In the genomic region with DNA sequence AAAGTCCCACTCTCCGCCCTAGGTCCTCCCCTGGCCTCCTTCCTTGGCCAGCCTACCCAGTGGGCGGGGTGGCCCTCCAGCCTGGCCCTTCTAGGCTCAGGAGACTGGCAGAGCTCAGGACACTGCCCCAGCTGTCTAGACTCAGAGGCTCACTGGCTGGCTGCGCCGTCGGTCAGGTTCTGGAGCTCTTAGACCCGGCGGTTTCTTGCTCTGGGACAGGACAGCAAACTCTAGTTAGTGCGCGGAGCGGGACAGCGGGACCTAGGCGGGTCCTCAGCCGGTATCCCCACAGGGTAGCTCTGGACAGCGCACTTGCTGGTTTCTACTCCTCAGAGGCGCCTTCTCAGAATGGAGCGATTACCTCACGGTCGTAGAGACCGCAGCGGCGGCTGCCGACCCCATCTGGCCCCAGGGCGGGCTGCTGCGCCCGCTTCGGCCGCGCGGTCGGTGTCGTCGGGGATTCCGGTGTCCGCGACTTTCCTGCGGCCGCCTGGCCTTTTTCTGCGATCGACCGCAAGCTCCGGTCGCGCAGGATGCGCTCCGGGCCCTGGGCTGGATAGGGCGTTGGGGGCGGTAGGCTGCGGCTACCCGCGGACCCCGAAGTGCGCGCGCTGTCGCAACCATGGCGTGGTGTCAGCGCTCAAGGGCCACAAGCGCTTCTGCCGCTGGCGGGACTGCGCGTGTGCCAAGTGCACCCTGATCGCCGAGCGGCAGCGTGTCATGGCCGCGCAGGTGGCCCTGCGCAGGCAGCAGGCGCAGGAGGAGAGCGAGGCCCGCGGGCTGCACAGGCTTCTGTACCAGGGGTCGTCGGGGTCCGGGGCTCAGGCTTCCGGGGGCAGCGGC, we compare ENCODE assay signal across 9 mouse cellular contexts. TPM values are rescaled to one million over a fixed set of nuclear protein-coding genes. Genes with fewer than 3 reads are reported as not detected.
A peak's percentile ranks its signal among the peaks of the same experiment; 100 is the strongest.
DNase-seq lines count a peak whose midpoint lies in the region; ATAC-seq and TF ChIP-seq lines count a peak whose summit lies in the region.
"Had no signal": no experiment of that assay in that cellular context is flagged by ENCODE, and none has a peak within 500 bp of the region (broad histone marks: within the 10 kb centered on the region; RNA-seq: fewer than 3 reads in every experiment).

No protein-coding gene starts in this region.

- peak; percentile 11 for DNase-seq in lung, postnatal 0 days (ENCODE audit: low spot score)
- DNase-seq in lung, adult 18-20 months = no peak
- DNase-seq in midbrain, embryonic 10.5 days (ENCODE audit: low spot score) = peak; percentile 67
- DNase-seq in frontal cortex, postnatal 25 days (ENCODE audit: low spot score in 2 of 2) = no peak

- WGBS in lung, postnatal 0 days = 2% methylated on average over 70 of the region's 78 CpGs
- under 1% methylated on average over 78 of the region's 78 CpGs for WGBS in heart, embryonic 14.5 days
- under 1% methylated on average over 78 of the region's 78 CpGs for WGBS in kidney, embryonic 16.5 days
- under 1% methylated on average over 78 of the region's 78 CpGs for WGBS in midbrain, embryonic 10.5 days

- no peaks in the 10 kb centered on the region for H3K36me3 ChIP-seq in lung, postnatal 0 days (ENCODE audit: insufficient read depth, low read length)
- H3K36me3 ChIP-seq in heart, embryonic 14.5 days (ENCODE audit: control insufficient read depth, insufficient read depth, low read length) = no peaks in the 10 kb centered on the region
- no peaks in the 10 kb centered on the region for H3K36me3 ChIP-seq in kidney, embryonic 16.5 days (ENCODE audit: insufficient read depth, low read length)
- no peaks in the 10 kb centered on the region for H3K36me3 ChIP-seq in midbrain, embryonic 10.5 days
- no peaks in the 10 kb centered on the region for H3K36me3 ChIP-seq in testis, adult 2 months (ENCODE audit: control insufficient read depth, insufficient read depth, low read length)

- H3K4me2 ChIP-seq in lung, postnatal 0 days (replicated peaks; ENCODE audit: low read depth, low read length) = peak overlapping the region; percentile 45
- peak overlapping the region; percentile 91 for H3K4me2 ChIP-seq in heart, embryonic 14.5 days (ENCODE audit: low read length)
- peak overlapping the region; percentile 74 for H3K4me2 ChIP-seq in kidney, embryonic 16.5 days (replicated peaks; ENCODE audit: low read depth, low read length)

- no peak for TF ChIP-seq CTCF in lung, postnatal 0 days (IDR thresholded peaks at IDR 0.05)
- no peak for TF ChIP-seq CTCF in testis, adult 2 months (IDR thresholded peaks at IDR 0.05; ENCODE audit: control insufficient read depth, insufficient read depth, insufficient replicate concordance, low read depth, low read length)

- no peak overlapping the region for H3K27ac ChIP-seq in lung, postnatal 0 days (ENCODE audit: low read length)
- no peak overlapping the region for H3K27ac ChIP-seq in heart, embryonic 14.5 days (replicated peaks in 1 of 2; ENCODE audit: control insufficient read depth in 1 of 2, insufficient read depth in 1 of 2, low read depth in 2 of 2, low read length in 2 of 2)
- H3K27ac ChIP-seq in kidney, embryonic 16.5 days (ENCODE audit: low read length) = no peak overlapping the region
- H3K27ac ChIP-seq in midbrain, embryonic 10.5 days (replicated peaks) = peak overlapping the region; percentile 82
- peak overlapping the region; percentile 66 for H3K27ac ChIP-seq in testis, adult 2 months (ENCODE audit: control insufficient read depth, insufficient read depth, low read depth, low read length)

- no peaks in the 10 kb centered on the region for H3K9me3 ChIP-seq in lung, postnatal 0 days (ENCODE audit: low read length)
- H3K9me3 ChIP-seq in heart, embryonic 14.5 days (ENCODE audit: control insufficient read depth, low read length) = no peaks in the 10 kb centered on the region
- no peaks in the 10 kb centered on the region for H3K9me3 ChIP-seq in kidney, embryonic 16.5 days (ENCODE audit: low read length)
- no peaks in the 10 kb centered on the region for H3K9me3 ChIP-seq in midbrain, embryonic 10.5 days (replicated peaks)

- no peak overlapping the region for H3K9ac ChIP-seq in lung, postnatal 0 days (replicated peaks; ENCODE audit: low read depth)
- H3K9ac ChIP-seq in heart, embryonic 14.5 days (ENCODE audit: low read length) = peak overlapping the region; percentile 68
- 0 out of 2 replicates have a peak overlapping the region, but pooled peaks have one; percentile 37 for H3K9ac ChIP-seq in kidney, embryonic 16.5 days (replicated peaks; ENCODE audit: low read length)

- H3K4me3 ChIP-seq in lung, postnatal 0 days (ENCODE audit: low read depth, low read length) = peak overlapping the region; percentile 31
- peak overlapping the region; percentile 50 to 62 for H3K4me3 ChIP-seq in heart, embryonic 14.5 days (ENCODE audit: control insufficient read depth in 1 of 2, insufficient read depth in 1 of 2, low read depth in 1 of 2, low read length in 2 of 2)
- peak overlapping the region; percentile 55 for H3K4me3 ChIP-seq in kidney, embryonic 16.5 days (ENCODE audit: low read length)
- peak overlapping the region; percentile 69 for H3K4me3 ChIP-seq in midbrain, embryonic 10.5 days
- peak overlapping the region; percentile 81 for H3K4me3 ChIP-seq in testis, adult 2 months (ENCODE audit: control insufficient read depth, low read depth, low read length)

- TF ChIP-seq POLR2A in testis, adult 2 months (IDR thresholded peaks at IDR 0.05; ENCODE audit: control insufficient read depth, low read depth, low read length) = 0 out of 2 replicates have a peak, but pooled peaks have one; percentile 55

- peak; percentile 48 for ATAC-seq in lung, postnatal 0 days
- ATAC-seq in common myeloid progenitor, adult 5-6 weeks (replicated peaks; ENCODE audit: low read depth, poor library complexity, severe bottlenecking) = peak; percentile 59
- peak; percentile 84 for ATAC-seq in heart, embryonic 14.5 days (ENCODE audit: insufficient number of reproducible peaks, insufficient read depth, low FRiP score, low read depth)
- ATAC-seq in kidney, embryonic 16.5 days (ENCODE audit: low FRiP score, low TSS enrichment) = peak; percentile 92

- H3K27me3 ChIP-seq in lung, postnatal 0 days (replicated peaks; ENCODE audit: insufficient read depth, low read length) = peaks cover 23% of the 10 kb centered on the region
- peaks cover 33% of the 10 kb centered on the region for H3K27me3 ChIP-seq in heart, embryonic 14.5 days (ENCODE audit: control insufficient read depth, insufficient read depth, low read length)
- peaks cover 48% of the 10 kb centered on the region for H3K27me3 ChIP-seq in kidney, embryonic 16.5 days (ENCODE audit: insufficient read depth, low read length)
- H3K27me3 ChIP-seq in midbrain, embryonic 10.5 days (ENCODE audit: low read depth, poor library complexity, severe bottlenecking) = peaks cover 67% of the 10 kb centered on the region
- no peaks in the 10 kb centered on the region for H3K27me3 ChIP-seq in testis, adult 2 months (ENCODE audit: control insufficient read depth, insufficient read depth, low read length)

- H3K4me1 ChIP-seq in lung, postnatal 0 days (ENCODE audit: insufficient read depth, low read depth, low read length) = no peaks in the 10 kb centered on the region
- 0 out of 4 replicates have a peak, but pooled peaks cover 0 to 3% of the 10 kb centered on the region in 2 experiments for H3K4me1 ChIP-seq in heart, embryonic 14.5 days (ENCODE audit: control insufficient read depth in 2 of 2, insufficient read depth in 2 of 2, low read length in 2 of 2)
- H3K4me1 ChIP-seq in kidney, embryonic 16.5 days (ENCODE audit: insufficient read depth, low read length) = peaks cover 10% of the 10 kb centered on the region
- peaks cover 16% of the 10 kb centered on the region for H3K4me1 ChIP-seq in midbrain, embryonic 10.5 days
- peaks cover 8% of the 10 kb centered on the region for H3K4me1 ChIP-seq in testis, adult 2 months (ENCODE audit: control insufficient read depth, insufficient read depth, low read length)

- no peak for TF ChIP-seq EP300 in lung, postnatal 0 days (IDR thresholded peaks at IDR 0.05)

RNA-seq across cellular contexts. Expression of a gene that starts 8.9 kb away (rescaled TPM):
- not detected in 2 replicates for polyA plus RNA-seq in lung, postnatal 0 days (2015; fragmentation: Nextera tagmentation; extraction: Ambion mirVana)
- total RNA-seq in common myeloid progenitor, adult 5-6 weeks (2017) = not detected in 2 replicates
- 0.20 and 0.57 TPM in 2 replicates for polyA plus RNA-seq in heart, embryonic 14.5 days (2014; fragmentation: Nextera tagmentation; extraction: Ambion mirVana)
- polyA plus RNA-seq in kidney, embryonic 16.5 days (2015; fragmentation: Nextera tagmentation; extraction: Ambion mirVana) = 0.27 TPM in 1 of 2 replicates, not detected in the other
- polyA plus RNA-seq in midbrain, embryonic 10.5 days (2016; fragmentation: Nextera tagmentation; extraction: Ambion mirVana) = 1.5 and 1.9 TPM in 2 replicates
- 4.4 and 10.0 TPM in 2 replicates for polyA plus RNA-seq in testis, adult 2 months (2012; rRNA removed)
- total RNA-seq: neutrophil, adult 5-6 weeks had no signal

Comparison
In these comparisons a context has a peak if more than half of its experiments do, and no peak if none do; other contexts are left out.
1. DNase-seq: peak in lung, postnatal 0 days (single experiment) and midbrain, embryonic 10.5 days (single experiment); none in lung, adult 18-20 months (0 of 2) and frontal cortex, postnatal 25 days (0 of 2).
2. H3K27ac ChIP-seq: peak in midbrain, embryonic 10.5 days (single experiment) and testis, adult 2 months (single experiment); none in lung, postnatal 0 days (single experiment), heart, embryonic 14.5 days (0 of 2) and kidney, embryonic 16.5 days (single experiment).
3. H3K4me3 ChIP-seq: peak in every context shown above with its lines; median percentile 81 in testis, adult 2 months; 69 in midbrain, embryonic 10.5 days; 56 in heart, embryonic 14.5 days; 55 in kidney, embryonic 16.5 days; 31 in lung, postnatal 0 days.
4. Peak in every context shown above with its lines, with median percentiles within 50 percentile points of each other: ATAC-seq and H3K4me2 ChIP-seq.